Mouse (Mus musculus) small intestine, adult 2 months (tissue): ENCODE results near the gene P3h2. TPM values are rescaled to one million over a fixed set of nuclear protein-coding genes. Genes with fewer than 3 reads are reported as not detected.

Source experiments
- H3K27ac ChIP-seq: fragments of 200-500 bp; 2 replicates; pipeline ENCODE4 v1.5.1; 2012; ENCODE audit warnings: low read depth, low read length, control low read depth, inconsistent platforms; ENCODE audit not compliant: insufficient read depth
- H3K27me3 ChIP-seq: fragments of 200-500 bp; 2 replicates; pipeline ENCODE4 v1.6.1; 2012; ENCODE audit warnings: mild to moderate bottlenecking, moderate library complexity, low read length, inconsistent platforms; ENCODE audit not compliant: control insufficient read depth, insufficient read depth
- H3K36me3 ChIP-seq: fragments of 200-500 bp; 2 replicates; pipeline ENCODE4 v1.6.1; 2012; ENCODE audit warnings: mild to moderate bottlenecking, low read length, control low read depth, inconsistent platforms; ENCODE audit not compliant: control insufficient read depth, insufficient read depth
- H3K4me1 ChIP-seq: fragments of 200-500 bp; 2 replicates; pipeline ENCODE4 v1.6.1; 2012; ENCODE audit warnings: low read length, inconsistent platforms, mixed read lengths; ENCODE audit not compliant: control insufficient read depth, insufficient read depth, insufficient read length
- H3K4me3 ChIP-seq: fragments of 200-500 bp; 2 replicates; pipeline ENCODE4 v1.5.1; 2012; ENCODE audit warnings: low read depth, mild to moderate bottlenecking, control low read depth, inconsistent platforms, low read length, moderate library complexity
- CTCF ChIP-seq: fragments of 200-500 bp; IDR thresholded peaks from 2 replicates; pipeline ENCODE4 v1.5.1; 2012; ENCODE audit warnings: low read depth, mild to moderate bottlenecking, control low read depth, inconsistent platforms, low read length, moderate library complexity, mixed read lengths; ENCODE audit not compliant: insufficient replicate concordance, insufficient read length; ENCODE audit errors: extremely low read depth
- POLR2A ChIP-seq: fragments of 200-500 bp; IDR thresholded peaks from 2 replicates; pipeline ENCODE4 v1.6.1; 2012; ENCODE audit warnings: low read depth, mild to moderate bottlenecking, control low read depth, inconsistent platforms, low read length, moderate library complexity
- WGBS: fragments of 180-500 bp; shearing (Covaris S2); methylation state at CpG from one replicate; pipeline ENCODE4 v1.1.7; 2018; 5-methylcytosine and 5-hydroxymethylcytosine counted together
- polyA plus RNA-seq: library from polyadenylated mRNA; depleted of rRNA; stranded (reverse); fragments of >200 nt; gene quantifications from 2 replicates; pipeline ENCODE4 v1.2.3, GENCODE M21; 2012

P3h2 gene
- polyA plus RNA-seq, 1 experiment = 2.0 TPM

DNA sequence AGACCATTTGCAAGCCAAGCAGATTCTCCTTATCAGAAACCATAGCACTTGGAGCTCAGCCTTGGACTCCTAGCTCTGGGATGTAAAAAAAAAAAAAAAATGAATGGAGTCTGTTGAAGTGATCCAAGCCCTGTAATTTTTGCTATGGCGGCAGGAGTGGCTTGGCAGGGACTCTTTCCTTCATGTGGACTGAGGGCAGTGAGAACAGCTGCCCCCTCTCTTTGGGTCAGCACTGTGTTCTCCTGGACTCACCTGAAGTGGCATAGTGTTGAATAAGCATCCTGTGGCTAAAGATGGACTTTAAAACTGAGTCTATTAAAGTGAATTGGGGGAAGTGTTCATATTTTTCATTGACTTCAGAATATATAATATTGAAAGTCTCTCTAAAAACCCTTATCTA is 58.2 kb downstream of the P3h2 start:
- H3K27me3 ChIP-seq = no peaks in the 10 kb centered on the region
- H3K4me3 ChIP-seq = no peak overlapping the region
- H3K4me1 ChIP-seq = peaks cover 2% of the 10 kb centered on the region; the same call in 1 of the 2 replicates
- TF ChIP-seq CTCF (no peak), POLR2A (no peak)
- H3K27ac ChIP-seq = no peak overlapping the region
- WGBS = 77% methylated on average over 1 of the region's 1 CpGs
- H3K36me3 ChIP-seq = no peaks in the 10 kb centered on the region

DNA sequence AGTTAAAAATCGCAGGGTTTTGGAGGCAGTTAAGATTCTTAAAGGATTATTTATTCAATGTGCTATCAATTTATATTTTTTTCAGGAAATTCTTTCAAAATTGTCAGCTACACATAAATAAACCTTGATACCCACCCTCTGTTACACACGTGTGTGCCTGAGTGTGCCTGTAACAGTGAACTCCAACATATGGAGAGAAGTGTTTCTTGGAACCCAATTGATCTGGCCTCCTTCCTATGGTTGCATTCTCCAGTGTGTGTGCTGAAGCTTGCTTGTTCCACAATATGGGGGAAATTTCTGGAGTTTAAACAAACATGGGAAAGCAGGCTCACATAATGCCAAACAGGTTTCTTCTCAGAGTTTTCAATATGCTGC is 63.7 kb downstream of the P3h2 start:
- Histone ChIP-seq H3K4me3 (no peak overlapping the region), H3K27ac (no peak overlapping the region), H3K36me3 (no peaks in the 10 kb centered on the region), H3K27me3 (no peaks in the 10 kb centered on the region), H3K4me1 (0 out of 2 replicates have a peak, but pooled peaks cover 2% of the 10 kb centered on the region)
- WGBS = 65% methylated on average over 2 of the region's 2 CpGs
- TF ChIP-seq POLR2A (no peak), CTCF (no peak)

DNA sequence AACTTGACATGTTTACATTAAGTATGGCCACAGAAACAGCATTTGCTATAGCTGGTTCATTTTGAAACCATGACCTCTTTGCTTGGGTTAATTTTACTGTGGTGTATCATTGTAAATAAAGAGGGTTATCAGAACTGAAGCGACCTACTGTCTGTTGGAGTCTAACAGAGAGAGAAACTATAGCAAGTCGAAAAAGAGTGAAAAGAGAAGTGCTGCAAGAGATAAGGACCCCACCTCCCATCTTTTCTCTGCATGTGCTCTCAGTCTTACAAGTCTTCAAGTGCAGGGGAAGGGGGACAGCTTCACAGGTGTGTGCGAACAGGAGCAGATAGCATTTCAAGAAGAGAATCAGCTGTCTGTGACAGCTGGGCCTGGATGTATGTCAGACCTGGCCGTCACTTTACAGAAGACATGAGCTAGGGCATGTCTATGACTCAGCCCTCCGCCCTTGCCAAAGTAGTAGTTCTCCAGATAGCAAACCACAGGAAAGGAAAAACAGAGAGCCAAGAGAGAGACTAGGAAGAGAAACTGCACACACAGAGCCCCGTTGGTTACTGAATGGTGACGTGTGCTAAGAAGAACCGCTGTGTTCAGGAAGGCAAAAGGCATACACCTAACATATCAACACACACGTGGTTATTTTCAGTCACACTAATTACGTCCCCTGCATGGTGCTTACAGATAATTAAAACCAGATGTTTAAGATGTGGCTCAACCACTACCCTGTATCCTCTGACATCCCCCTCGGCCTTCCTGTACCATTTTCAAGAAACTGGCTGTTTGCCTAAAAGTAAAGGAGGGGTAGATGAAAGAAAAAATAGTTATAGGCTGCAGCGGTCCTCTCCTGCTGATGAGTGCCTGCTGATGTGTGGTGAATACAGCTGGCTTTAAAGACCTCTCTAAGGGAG is 64.3 kb downstream of the P3h2 start:
- Histone ChIP-seq H3K4me3 (no peak overlapping the region), H3K36me3 (no peaks in the 10 kb centered on the region), H3K4me1 (0 out of 2 replicates have a peak, but pooled peaks cover 2% of the 10 kb centered on the region), H3K27me3 (no peaks in the 10 kb centered on the region), H3K27ac (peak overlapping the region; percentile 27; the same call in 1 of the 2 replicates)
- WGBS = 56% methylated on average over 12 of the region's 12 CpGs
- TF ChIP-seq POLR2A = no peak
- no peak for TF ChIP-seq CTCF

DNA sequence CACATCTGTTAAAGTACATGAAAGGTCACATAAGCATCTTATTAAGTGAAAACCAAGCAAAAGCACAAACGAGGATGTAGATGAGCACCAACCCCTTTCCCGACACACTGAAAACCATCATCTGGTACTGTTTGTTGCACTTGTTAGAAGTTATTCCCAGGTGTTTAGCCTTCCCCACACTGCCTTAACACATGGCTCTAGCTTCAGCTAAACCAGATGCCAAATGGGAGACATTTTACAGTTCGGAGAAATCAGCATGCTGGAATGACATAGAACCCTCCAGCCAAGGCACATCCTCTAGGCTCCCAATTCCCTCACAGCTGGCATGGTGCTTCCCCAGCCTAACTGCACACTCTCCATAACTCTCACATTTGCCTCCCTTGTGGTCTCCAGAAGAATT is 66.3 kb downstream of the P3h2 start:
- Histone ChIP-seq H3K36me3 (no peaks in the 10 kb centered on the region), H3K27ac (no peak overlapping the region), H3K4me1 (0 out of 2 replicates have a peak, but pooled peaks cover 2% of the 10 kb centered on the region), H3K27me3 (no peaks in the 10 kb centered on the region), H3K4me3 (no peak overlapping the region)
- 80% methylated on average over 3 of the region's 3 CpGs for WGBS
- TF ChIP-seq CTCF (no peak), POLR2A (no peak)

DNA sequence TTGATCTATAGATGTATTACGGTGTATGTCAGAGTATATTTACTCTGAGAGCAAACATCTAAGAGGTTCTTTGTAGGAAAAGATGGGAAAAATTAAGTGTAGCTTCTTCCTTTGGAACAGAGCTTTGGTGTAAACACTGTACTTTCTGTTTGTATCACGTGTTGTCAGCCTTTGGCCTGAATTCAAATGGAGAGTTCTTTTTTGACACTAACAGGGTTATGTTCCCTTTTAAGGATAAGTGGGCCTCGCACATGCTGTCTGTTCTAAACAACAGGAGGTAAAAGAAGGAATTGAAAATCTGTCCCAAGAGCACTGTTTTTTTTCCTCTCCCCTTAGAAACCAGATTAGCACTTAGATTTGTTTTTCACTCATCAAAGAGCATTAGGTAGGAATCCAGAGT is 70.1 kb downstream of the P3h2 start:
- WGBS = 48% methylated on average over 3 of the region's 3 CpGs
- no peak overlapping the region for H3K4me3 ChIP-seq
- no peaks in the 10 kb centered on the region for H3K36me3 ChIP-seq
- no peaks in the 10 kb centered on the region for H3K4me1 ChIP-seq
- no peak for TF ChIP-seq CTCF
- TF ChIP-seq POLR2A = no peak
- peak overlapping the region; percentile 78; the same call in 1 of the 2 replicates for H3K27ac ChIP-seq
- no peaks in the 10 kb centered on the region for H3K27me3 ChIP-seq

DNA sequence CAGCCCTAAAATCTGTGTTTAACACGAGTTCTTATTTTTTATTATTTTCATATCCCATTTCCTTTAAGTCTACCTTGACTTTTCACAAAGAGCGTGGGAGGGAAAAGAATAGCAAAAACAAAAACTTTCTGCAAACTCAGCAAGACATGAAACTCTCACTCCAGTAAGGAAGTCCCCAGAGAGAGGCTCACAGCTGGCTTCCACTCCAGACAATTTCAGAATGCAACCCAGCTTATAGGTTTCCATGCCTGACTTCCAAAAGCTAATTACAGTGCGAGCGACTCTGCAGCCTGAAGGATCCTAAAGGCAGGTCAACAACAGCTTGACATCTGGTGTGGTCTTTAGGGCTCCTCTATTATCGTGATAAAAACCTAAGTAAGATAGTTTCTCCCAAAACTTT is 70.5 kb downstream of the P3h2 start:
- peak overlapping the region; percentile 78 for H3K27ac ChIP-seq
- H3K4me3 ChIP-seq = no peak overlapping the region
- WGBS = 63% methylated on average over 5 of the region's 5 CpGs
- TF ChIP-seq POLR2A (no peak), CTCF (no peak)
- H3K4me1 ChIP-seq = no peaks in the 10 kb centered on the region
- H3K27me3 ChIP-seq = no peaks in the 10 kb centered on the region
- H3K36me3 ChIP-seq = no peaks in the 10 kb centered on the region

DNA sequence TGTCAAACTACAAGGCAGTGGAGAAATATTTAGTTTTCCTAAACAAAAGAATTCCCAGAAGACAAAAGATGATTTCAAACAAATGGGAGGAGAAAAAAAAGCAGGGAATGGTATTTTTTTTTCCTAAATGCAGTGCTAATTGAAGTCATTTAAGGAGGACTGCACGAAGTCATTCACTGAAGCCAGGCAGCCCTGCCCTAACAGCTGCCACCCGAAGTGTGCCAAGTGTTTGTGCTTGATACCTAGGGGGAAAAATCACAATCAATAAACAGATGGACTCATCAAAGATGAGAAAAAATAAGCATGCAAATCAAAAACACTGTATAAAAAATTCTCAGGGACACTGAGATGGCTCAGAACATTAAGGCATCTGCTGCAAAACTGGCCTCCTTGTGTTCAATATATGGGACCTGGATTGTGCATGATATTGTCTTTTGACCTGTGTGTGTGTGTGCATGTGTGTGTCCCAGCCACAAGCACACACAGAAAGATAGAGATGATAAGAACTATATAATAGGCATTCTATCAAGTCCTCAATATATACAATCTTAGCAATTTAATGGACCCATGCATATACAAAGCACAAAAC is 76.1 kb downstream of the P3h2 start:
- Histone ChIP-seq H3K36me3 (no peaks in the 10 kb centered on the region), H3K27me3 (no peaks in the 10 kb centered on the region), H3K4me1 (no peaks in the 10 kb centered on the region), H3K27ac (no peak overlapping the region), H3K4me3 (no peak overlapping the region)
- WGBS = 57% methylated on average over 2 of the region's 2 CpGs
- TF ChIP-seq POLR2A (no peak), CTCF (no peak)
